Comparison of ENCODE assay signal across 29 mouse cellular contexts in the genomic region with DNA sequence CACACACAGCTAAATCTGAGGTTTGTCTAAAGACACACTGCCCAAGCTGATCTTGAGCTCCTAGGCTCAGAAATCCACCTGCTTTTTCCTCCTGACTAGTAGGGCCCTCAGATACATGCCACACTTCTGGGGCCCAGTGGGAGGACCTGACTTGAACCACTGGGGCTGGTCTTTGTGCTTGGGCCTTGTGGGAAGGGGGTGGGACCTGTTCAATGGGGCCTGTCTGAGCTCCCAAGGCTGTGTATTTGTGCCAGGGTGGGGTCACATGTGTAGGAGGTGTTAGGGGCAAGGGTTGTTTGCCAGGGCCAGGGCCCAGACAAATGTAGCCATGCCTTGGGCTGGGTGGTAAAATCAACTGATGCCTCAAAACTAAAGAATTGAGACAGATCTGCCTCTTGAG. TPM values are rescaled to one million over a fixed set of nuclear protein-coding genes. Genes with fewer than 3 reads are reported as not detected.
"Had no signal": no experiment of that assay in that cellular context is flagged by ENCODE, and none has a peak within 500 bp of the region (broad histone marks: within the 10 kb centered on the region; RNA-seq: fewer than 3 reads in every experiment).

No protein-coding gene starts in this region.

RNA-seq across cellular contexts. Expression of a gene that starts 56.8 kb away (rescaled TPM):
- polyA plus RNA-seq: limb, embryonic 11.5 days; limb, embryonic 12.5 days; limb, embryonic 13.5 days; limb, embryonic 14.5 days; limb, embryonic 15.5 days; liver, adult 2 months; liver, embryonic 11.5 days; liver, embryonic 12.5 days; liver, embryonic 13.5 days; liver, embryonic 14.5 days; liver, embryonic 15.5 days; liver, embryonic 16.5 days; liver, postnatal 0 days; lung, adult 2 months; lung, embryonic 14.5 days; lung, embryonic 15.5 days; lung, embryonic 16.5 days; macrophage; midbrain, embryonic 10.5 days; midbrain, embryonic 11.5 days; midbrain, embryonic 12.5 days; midbrain, embryonic 13.5 days; midbrain, embryonic 14.5 days; midbrain, embryonic 15.5 days; midbrain, embryonic 16.5 days; midbrain, postnatal 0 days; myocyte; neural tube, embryonic 11.5 days; neural tube, embryonic 12.5 days had no signal
